Mouse (Mus musculus): Measurements from ENCODE around the gene Asb6.

DNA sequence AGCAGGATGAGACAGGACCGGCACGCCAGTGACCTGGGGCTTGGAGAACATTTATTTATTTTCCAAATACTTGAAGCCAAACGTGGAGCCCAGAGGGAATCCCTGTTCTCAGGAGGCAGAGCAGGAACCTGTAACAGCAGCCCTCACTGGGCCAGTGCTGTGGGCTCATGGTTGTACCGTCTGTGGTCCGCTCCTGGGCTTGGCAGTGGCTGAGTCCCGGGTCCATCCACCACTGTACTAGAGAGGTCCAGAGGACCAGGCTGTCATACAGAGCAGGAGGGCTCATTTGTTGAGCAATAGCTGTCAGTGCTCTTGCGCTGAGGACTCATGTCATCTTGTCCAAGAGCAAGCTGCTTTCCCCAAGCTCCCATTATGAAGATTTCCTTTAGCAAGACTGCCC, 45.0 kb upstream of the Asb6 start:
- TF ChIP-seq CTCF (IDR thresholded peaks at IDR 0.05), result no peak
- TF ChIP-seq POLR2A (IDR thresholded peaks at IDR 0.05; ENCODE audit: insufficient read depth, low read depth, low read length), result no peak
- TF ChIP-seq EP300 (IDR thresholded peaks at IDR 0.05; ENCODE audit: insufficient read depth, low read depth, low read length), result no peak

Data from heart, adult 2 months (tissue).